Mouse (Mus musculus) embryonic facial prominence, embryonic 15.5 days (tissue): Measurements from ENCODE around the gene Gm21118. TPM values are rescaled to one million over a fixed set of nuclear protein-coding genes. Genes with fewer than 3 reads are reported as not detected.
"Not testable (repeated sequence)": the region's sequence is repeated elsewhere in the genome, so short reads cannot be mapped to it uniquely, and the experiment has no call there.

Experiments used
- ATAC-seq: fragments of 200-750 bp; cut with Nextera tagmentation; 2 replicates; pipeline ENCODE4 v1.8.0; 2017; ENCODE audit warnings: low read depth, moderate TSS enrichment; ENCODE audit not compliant: insufficient number of reproducible peaks, low FRiP score, low TSS enrichment
- H3K27ac ChIP-seq: fragments of 300-500 bp; sonication (generic); replicated peaks from 2 replicates; pipeline ENCODE4 v1.5.1; 2015; ENCODE audit warnings: mild to moderate bottlenecking, inconsistent platforms
- H3K27me3 ChIP-seq: fragments of 300-500 bp; sonication (generic); 2 replicates; pipeline ENCODE4 v1.6.1; 2015; ENCODE audit warnings: inconsistent platforms
- H3K36me3 ChIP-seq: fragments of 300-500 bp; sonication (generic); 2 replicates; pipeline ENCODE4 v1.6.1; 2015; ENCODE audit warnings: mild to moderate bottlenecking, inconsistent platforms
- H3K4me1 ChIP-seq: fragments of 300-500 bp; sonication (generic); 2 replicates; pipeline ENCODE4 v1.6.1; 2015; ENCODE audit warnings: inconsistent platforms
- H3K4me2 ChIP-seq: fragments of 300-500 bp; sonication (generic); replicated peaks from 2 replicates; pipeline ENCODE4 v1.6.1; 2015; ENCODE audit warnings: mild to moderate bottlenecking, inconsistent platforms
- H3K4me3 ChIP-seq: fragments of 300-500 bp; sonication (generic); replicated peaks from 2 replicates; pipeline ENCODE4 v1.5.1; 2015; ENCODE audit warnings: mild to moderate bottlenecking, inconsistent platforms
- H3K9ac ChIP-seq: fragments of 300-500 bp; sonication (generic); 2 replicates; pipeline ENCODE4 v1.6.1; 2015; ENCODE audit warnings: inconsistent platforms
- H3K9me3 ChIP-seq: fragments of 300-500 bp; sonication (generic); replicated peaks from 2 replicates; pipeline ENCODE4 v1.6.1; 2016; ENCODE audit warnings: inconsistent platforms
- WGBS: fragments of 180-500 bp; shearing (Covaris S2); methylation state at CpG from one replicate; pipeline ENCODE4 v1.1.7; 2015; 5-methylcytosine and 5-hydroxymethylcytosine counted together
- polyA plus RNA-seq: library from polyadenylated mRNA; unstranded; fragments of >200 nt; fragmentation: Nextera tagmentation; extraction: Ambion mirVana; gene quantifications from 2 replicates; pipeline ENCODE4 v1.2.1, GENCODE M21; 2015

Gm21118 gene
- not detected in 2 replicates for polyA plus RNA-seq

DNA sequence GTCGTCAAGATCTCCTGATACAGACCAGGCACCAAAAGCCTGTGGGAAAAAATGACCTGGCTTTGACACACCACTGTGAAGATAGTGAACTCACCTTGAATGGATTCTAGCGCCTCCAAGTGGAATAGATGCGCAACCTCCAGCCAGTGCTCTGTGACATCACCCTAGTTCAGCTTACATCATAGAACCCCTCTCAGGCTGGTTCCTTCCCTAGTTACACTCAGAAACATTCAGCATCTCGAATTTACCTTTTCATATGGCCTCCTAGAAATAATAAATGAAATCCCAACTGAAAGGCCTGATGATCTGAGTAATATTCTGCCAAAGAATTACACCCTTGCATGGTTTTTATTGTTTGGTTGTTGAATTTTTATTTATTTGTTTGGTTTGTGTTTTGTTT is at the start of gene Gm21118:
Gm21118 (minus strand) TSS at position 101 of the 400 bp plus-strand sequence.
- not testable (repeated sequence) for ATAC-seq, H3K4me1 ChIP-seq, H3K27me3 ChIP-seq, H3K27ac ChIP-seq, H3K36me3 ChIP-seq, H3K9ac ChIP-seq, H3K9me3 ChIP-seq, H3K4me2 ChIP-seq, H3K4me3 ChIP-seq
- WGBS, result no CpG with 5 or more reads among the region's 4 CpGs

GRCm38 (mm10) chrY:70303187-70303586 is 29.7 kb upstream of the Gm21118 start, which contains the start of the genes Gm29423 and Gm29644:
TSS of gene Gm29423 (minus strand) at chrY:70303287.
TSS of gene Gm29644 (minus strand) at chrY:70303343.
- H3K27ac ChIP-seq, H3K36me3 ChIP-seq, H3K4me1 ChIP-seq, H3K27me3 ChIP-seq, H3K9ac ChIP-seq, H3K9me3 ChIP-seq, H3K4me2 ChIP-seq, ATAC-seq, H3K4me3 ChIP-seq: not testable (repeated sequence)
- WGBS, result no CpG with 5 or more reads among the region's 2 CpGs

Other genes with a start within 250 kb of the Gm21118 start
- not detected in 2 replicates for gene Gm29423, start 29.6 kb upstream of the Gm21118 start, polyA plus RNA-seq
- not detected in 2 replicates for gene Gm29644, start 29.7 kb upstream of the Gm21118 start, polyA plus RNA-seq
- not detected in 2 replicates for gene Gm20888, start 168.2 kb upstream of the Gm21118 start, polyA plus RNA-seq